Mouse (Mus musculus): ENCODE measurements around the gene Rxylt1.
A peak's percentile ranks its signal among the peaks of the same experiment; 100 is the strongest.

Rxylt1 gene

DNA sequence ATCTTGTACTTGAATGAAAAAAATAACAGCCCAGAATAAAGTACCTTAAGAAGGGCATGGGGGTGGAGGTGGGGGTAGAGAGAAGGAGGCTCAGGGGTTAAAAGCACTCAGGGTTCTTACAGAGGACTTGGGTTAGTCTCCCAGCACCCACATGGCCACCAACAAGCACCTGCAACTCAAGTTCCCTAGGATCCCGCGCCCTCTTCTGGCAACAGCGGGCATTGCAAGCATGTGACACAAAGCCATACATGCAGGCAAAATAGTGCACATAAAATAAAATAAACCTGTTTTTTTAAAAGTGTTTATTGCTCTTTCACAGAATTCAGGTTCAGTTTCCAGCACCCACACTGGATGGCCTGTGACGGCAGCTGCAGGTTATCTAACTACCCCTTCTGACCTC is 56.8 kb downstream of the Rxylt1 start:
- DNase-seq: no peak

DNA sequence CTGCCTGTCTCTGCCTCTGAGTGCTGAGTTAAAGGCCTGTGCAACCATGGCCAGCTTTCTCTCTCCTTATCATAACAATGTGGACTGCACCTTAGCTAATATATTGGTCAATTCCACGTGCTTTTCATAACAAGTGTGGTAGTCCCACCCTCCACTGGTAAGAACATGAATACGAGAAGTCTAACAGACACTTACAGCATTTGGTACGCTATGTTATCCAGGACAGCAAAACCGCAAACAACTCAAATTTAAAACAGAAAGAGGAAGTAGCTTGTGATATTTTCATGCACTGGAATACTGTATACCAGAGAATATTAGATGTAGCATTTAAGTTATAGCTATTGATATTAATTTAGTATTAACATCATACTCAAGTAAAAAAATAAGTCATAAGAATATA is 57.6 kb downstream of the Rxylt1 start:
- DNase-seq: no peak

DNA sequence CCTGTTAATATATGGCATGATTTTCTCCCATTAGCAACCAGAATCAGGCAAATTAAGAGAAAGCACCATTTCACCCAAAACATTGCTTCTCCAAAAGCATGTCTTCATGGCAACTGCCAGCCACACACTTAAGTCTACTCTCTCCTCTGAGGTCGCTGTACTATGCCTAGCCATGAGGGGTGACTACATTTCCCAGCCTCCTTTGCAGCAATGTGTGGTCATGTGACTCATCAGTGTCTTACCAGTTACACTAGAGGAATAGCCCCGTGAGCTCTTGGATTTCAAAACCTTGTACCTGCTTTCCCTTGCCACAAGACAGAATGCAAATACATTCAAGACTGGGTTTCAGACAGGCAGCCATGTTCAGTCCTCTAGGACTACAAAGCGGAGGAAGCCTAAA is 58.6 kb downstream of the Rxylt1 start:
- peak; percentile 48 for DNase-seq

DNA sequence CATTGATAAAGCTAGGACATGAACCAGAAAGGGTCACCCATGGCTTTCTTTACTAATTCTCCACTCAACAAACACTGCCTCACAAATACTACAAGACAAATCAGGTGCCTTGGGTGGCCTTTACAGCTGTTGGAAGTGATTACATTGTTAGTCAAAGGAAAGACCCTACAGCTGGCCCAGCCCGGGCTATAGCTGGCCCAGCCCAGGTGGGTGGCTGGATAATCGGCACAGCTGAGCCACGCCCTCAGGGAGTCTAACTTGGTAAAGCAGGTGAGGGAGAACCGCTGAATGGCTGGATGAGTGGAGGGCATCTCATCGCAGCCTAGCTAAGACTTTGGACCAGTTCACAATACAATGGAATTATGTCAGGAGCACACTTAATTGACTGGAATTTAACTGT is 63.9 kb downstream of the Rxylt1 start:
- DNase-seq: no peak

DNA sequence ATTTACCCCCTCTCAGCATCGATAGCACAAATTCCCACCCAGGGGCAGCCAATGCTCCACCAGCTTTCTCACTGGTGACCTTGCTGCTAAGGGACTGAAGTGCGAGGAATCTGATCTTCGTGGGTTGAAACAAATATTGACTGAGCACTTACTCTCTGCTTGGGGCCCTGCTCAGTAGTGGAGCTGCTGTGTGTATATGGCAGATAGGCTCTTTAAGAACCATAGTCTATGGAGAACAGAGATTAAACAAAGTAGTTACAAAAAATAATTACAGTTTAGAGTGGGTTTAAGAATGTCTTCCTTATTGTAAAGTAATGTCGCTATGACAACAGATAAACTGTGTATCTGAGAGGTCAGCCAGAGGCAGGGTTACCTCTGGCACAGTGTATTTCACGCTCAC is 66.8 kb downstream of the Rxylt1 start:
- no peak for DNase-seq

DNA sequence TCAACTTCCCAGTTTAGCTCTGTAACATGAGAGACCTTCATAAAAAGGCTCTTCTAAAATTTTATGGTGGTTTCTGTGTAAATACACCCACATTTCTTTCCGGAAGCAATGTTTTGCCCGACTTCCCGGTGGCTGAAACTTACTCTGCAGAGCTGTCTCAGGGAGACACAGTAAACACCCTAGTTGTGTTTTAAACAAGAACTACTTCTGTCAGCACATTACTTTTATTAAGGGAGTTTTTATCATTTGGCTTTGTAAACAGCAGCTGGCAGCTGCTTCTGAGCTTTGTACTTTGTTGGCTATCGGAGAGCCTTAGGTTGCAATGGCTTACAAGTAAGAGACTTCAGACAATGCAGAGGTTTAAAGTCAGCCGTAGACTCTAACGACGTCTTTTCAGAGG is 67.4 kb downstream of the Rxylt1 start:
- DNase-seq: no peak
